Mouse (Mus musculus) embryonic facial prominence, embryonic 13.5 days (tissue): ENCODE data around the gene Chn2. TPM values are rescaled to one million over a fixed set of nuclear protein-coding genes. Genes with fewer than 3 reads are reported as not detected.

Experiments
- ATAC-seq: fragments of 200-750 bp; cut with Nextera tagmentation; 2 replicates; pipeline ENCODE4 v1.8.0; 2017; ENCODE audit warnings: low read depth; ENCODE audit not compliant: insufficient number of reproducible peaks, insufficient read depth, low FRiP score, low TSS enrichment
- H3K27ac ChIP-seq: fragments of 300-500 bp; sonication (generic); 2 replicates; pipeline ENCODE4 v1.5.1; 2015; ENCODE audit warnings: moderate library complexity, mild to moderate bottlenecking, inconsistent platforms
- H3K27me3 ChIP-seq: fragments of 300-500 bp; sonication (generic); 2 replicates; pipeline ENCODE4 v1.6.1; 2015; ENCODE audit warnings: mild to moderate bottlenecking, inconsistent platforms
- H3K36me3 ChIP-seq: fragments of 300-500 bp; sonication (generic); 2 replicates; pipeline ENCODE4 v1.6.1; 2015; ENCODE audit warnings: mild to moderate bottlenecking, inconsistent platforms
- H3K4me1 ChIP-seq: fragments of 300-500 bp; sonication (generic); 2 replicates; pipeline ENCODE4 v1.6.1; 2015; ENCODE audit warnings: inconsistent platforms
- H3K4me2 ChIP-seq: fragments of 300-500 bp; sonication (generic); 2 replicates; pipeline ENCODE4 v1.6.1; 2015; ENCODE audit warnings: moderate library complexity, mild to moderate bottlenecking, inconsistent platforms
- H3K4me3 ChIP-seq: fragments of 300-500 bp; sonication (generic); 2 replicates; pipeline ENCODE4 v1.5.1; 2015; ENCODE audit warnings: mild to moderate bottlenecking, inconsistent platforms
- H3K9ac ChIP-seq: fragments of 300-500 bp; sonication (generic); 2 replicates; pipeline ENCODE4 v1.6.1; 2015; ENCODE audit warnings: mild to moderate bottlenecking, inconsistent platforms
- H3K9me3 ChIP-seq: fragments of 300-500 bp; sonication (generic); 2 replicates; pipeline ENCODE4 v1.6.1; 2016; ENCODE audit warnings: inconsistent platforms
- WGBS: fragments of 180-500 bp; shearing (Covaris S2); methylation state at CpG from one replicate; pipeline ENCODE4 v1.1.7; 2015; ENCODE audit warnings: mixed read lengths; 5-methylcytosine and 5-hydroxymethylcytosine counted together
- polyA plus RNA-seq: library from polyadenylated mRNA; unstranded; fragments of >200 nt; fragmentation: Nextera tagmentation; extraction: Ambion mirVana; gene quantifications from 2 replicates; pipeline ENCODE4 v1.2.1, GENCODE M21; 2015

Gene Chn2
- polyA plus RNA-seq, 1 experiment from 2014 or later = 9.7 TPM

- Histone ChIP-seq H3K4me1 (peaks cover 1% of the 10 kb centered on the region; the same call in 1 of the 2 replicates), H3K9me3 (no peaks in the 10 kb centered on the region), H3K4me2 (no peak overlapping the region), H3K9ac (no peak overlapping the region), H3K36me3 (no peaks in the 10 kb centered on the region), H3K27me3 (no peaks in the 10 kb centered on the region), H3K27ac (no peak overlapping the region), H3K4me3 (no peak overlapping the region)
- ATAC-seq = no peak
- 88% methylated on average over 2 of the region's 2 CpGs for WGBS
These were observed 273.7 kb downstream of the Chn2 start for GRCm38 (mm10) chr6:54313071-54313470.

DNA sequence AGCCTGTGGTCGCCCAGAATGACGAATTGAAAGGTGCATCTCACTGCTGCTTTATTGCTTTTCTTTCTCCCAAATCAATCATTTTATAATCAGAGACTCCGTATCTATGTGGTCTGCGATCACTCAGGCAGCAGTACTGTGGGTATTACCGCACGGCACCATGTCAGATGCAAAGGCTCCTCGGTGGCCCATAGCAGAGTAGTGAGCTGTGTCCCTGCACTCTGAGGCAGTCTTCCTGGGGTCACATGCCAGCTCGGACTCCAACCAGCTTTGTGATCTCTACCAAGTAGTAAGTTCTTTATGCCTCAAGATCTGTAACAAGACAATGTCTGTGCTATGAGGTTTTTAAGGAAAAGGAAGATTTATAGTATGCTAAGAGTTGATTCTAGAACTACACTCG lies 279.3 kb downstream of the Chn2 start:
- Histone ChIP-seq H3K4me3 (no peak overlapping the region), H3K4me2 (no peak overlapping the region), H3K9ac (no peak overlapping the region), H3K36me3 (no peaks in the 10 kb centered on the region), H3K4me1 (peaks cover 3% of the 10 kb centered on the region; the same call in 1 of the 2 replicates), H3K27ac (no peak overlapping the region), H3K9me3 (no peaks in the 10 kb centered on the region), H3K27me3 (peaks cover 10% of the 10 kb centered on the region; the same call in 1 of the 2 replicates)
- 81% methylated on average over 9 of the region's 9 CpGs for WGBS
- no peak for ATAC-seq

GRCm38 (mm10) chr6:54319198-54319597 lies 279.8 kb downstream of the Chn2 start:
- H3K4me3 ChIP-seq = no peak overlapping the region
- no peak overlapping the region for H3K27ac ChIP-seq
- peaks cover 3% of the 10 kb centered on the region; the same call in 1 of the 2 replicates for H3K4me1 ChIP-seq
- H3K36me3 ChIP-seq = no peaks in the 10 kb centered on the region
- no peak overlapping the region for H3K9ac ChIP-seq
- no peak for ATAC-seq
- WGBS = 64% methylated on average over 3 of the region's 3 CpGs
- no peaks in the 10 kb centered on the region for H3K9me3 ChIP-seq
- no peak overlapping the region for H3K4me2 ChIP-seq
- H3K27me3 ChIP-seq = peaks cover 15% of the 10 kb centered on the region

DNA sequence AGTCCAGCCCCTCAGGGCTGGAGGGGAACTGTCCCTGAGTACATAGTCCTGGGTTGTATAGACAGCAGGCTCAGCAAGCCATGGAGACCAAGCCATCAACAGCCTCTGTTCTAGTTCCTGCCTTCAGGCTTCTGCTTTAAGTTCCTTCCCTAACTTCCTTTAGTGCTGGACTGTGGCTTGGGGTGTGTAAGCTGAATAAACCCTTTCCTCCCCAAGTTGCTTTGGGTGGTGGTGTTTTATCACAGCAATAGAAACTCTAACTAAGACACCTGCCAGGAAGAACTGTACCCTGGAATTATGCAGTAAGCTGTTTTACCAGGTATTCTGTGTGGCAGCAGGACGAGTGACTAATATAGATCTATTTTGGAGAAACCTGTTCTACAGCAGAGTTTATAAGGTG lies 280.9 kb downstream of the Chn2 start:
- Histone ChIP-seq H3K27me3 (peaks cover 26% of the 10 kb centered on the region), H3K9ac (no peak overlapping the region), H3K27ac (no peak overlapping the region), H3K4me2 (no peak overlapping the region), H3K9me3 (no peaks in the 10 kb centered on the region), H3K36me3 (no peaks in the 10 kb centered on the region), H3K4me1 (peaks cover 3% of the 10 kb centered on the region; the same call in 1 of the 2 replicates), H3K4me3 (no peak overlapping the region)
- 60% methylated on average over 1 of the region's 1 CpGs for WGBS
- ATAC-seq = no peak

DNA sequence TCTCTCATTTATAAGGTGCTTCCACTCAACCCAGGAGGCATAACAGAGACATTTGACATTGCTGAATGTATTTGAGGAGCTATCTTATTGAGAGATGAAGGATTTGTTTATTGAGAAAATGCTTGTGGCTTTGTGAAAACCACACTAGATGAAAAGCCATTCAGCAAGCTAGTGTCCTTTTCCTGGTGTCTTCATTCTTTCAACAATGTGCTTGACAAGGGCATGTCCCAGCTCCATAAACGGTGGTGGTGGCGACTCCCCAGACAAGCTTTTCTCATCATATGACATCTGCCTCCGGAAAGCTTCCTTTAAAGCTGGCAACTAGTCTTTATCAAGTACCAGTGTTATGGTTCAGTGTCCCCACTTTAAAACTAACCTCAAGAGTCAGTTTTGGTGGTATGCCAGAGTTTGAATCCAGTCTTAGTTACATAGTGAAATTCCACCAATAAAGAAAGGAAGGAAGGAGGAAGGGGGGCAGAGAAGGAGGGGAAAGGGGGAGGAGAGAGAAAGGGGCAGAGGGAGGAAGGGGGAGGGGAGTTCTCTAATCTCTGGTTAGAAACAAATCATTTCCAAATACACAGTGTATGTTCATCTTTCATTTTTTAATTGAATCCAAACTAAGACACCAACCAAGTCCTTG lies 286.0 kb downstream of the Chn2 start, which contains the start of gene Prr15:
TSS of gene Prr15 (plus strand) at position 590 of the 640 bp plus-strand sequence.
- Histone ChIP-seq H3K27me3 (peaks cover 75% of the 10 kb centered on the region), H3K9me3 (no peaks in the 10 kb centered on the region), H3K4me1 (peaks cover 21% of the 10 kb centered on the region), H3K27ac (no peak within 1 kb of the TSS), H3K4me3 (peak within 1 kb of the TSS; percentile 47), H3K36me3 (no peaks in the 10 kb centered on the region), H3K9ac (peak within 1 kb of the TSS; percentile 49; the same call in 1 of the 2 replicates), H3K4me2 (peak within 1 kb of the TSS; percentile 89)
- ATAC-seq = no peak
- WGBS = 44% methylated on average over 3 of the region's 3 CpGs

DNA sequence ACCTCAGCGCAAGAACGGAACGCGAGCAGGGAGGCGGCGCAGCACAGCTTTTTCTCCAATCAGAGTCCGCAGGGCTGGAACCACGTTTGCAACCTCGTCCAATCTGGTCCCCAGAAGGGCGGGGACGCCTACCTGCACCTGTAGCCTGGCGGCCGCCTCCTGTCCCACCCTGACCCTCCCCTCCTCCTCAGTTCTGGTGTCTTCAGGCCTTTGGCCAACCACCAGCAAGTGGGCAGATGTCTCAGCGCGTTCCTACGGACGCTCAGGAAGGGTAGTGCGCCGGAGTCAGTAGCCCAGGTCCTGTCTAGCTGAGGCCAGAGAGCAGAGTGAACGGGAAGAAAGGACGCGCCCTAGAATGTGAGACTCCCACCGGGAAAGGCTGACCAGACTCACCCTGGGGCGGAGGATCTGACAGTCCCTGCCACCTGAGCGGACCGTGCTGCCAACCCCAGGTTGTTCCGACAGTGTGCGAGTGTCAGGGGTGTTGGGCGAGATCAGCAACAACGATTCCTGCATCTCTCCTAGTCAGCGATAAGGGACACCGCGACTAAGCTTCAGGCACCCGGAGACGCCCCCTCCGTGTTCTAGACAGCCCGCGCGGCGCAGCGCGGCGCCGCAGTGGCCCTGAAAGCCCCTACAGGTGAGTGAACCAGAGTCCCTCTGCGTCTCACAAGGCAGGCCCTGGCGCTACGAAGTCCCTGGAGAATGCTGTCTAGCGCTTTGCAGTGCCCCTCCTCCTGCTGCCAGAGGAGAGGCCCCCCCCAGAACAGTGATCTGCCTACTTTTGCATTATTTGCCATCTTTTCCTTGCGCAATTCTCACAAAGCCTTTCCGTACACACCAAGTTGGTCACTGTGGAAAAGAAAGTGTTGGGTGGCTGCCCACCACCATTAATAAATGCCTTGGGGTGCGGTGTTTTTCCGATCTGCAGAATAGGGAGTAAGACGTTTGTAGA lies 287.6 kb downstream of the Chn2 start:
- Histone ChIP-seq H3K4me2 (peak overlapping the region; percentile 89), H3K9me3 (no peaks in the 10 kb centered on the region), H3K36me3 (no peaks in the 10 kb centered on the region), H3K27ac (no peak overlapping the region), H3K27me3 (peaks cover 80% of the 10 kb centered on the region), H3K4me3 (peak overlapping the region; percentile 47), H3K4me1 (peaks cover 21% of the 10 kb centered on the region), H3K9ac (peak overlapping the region; percentile 49)
- no peak for ATAC-seq
- under 1% methylated on average over 53 of the region's 53 CpGs for WGBS

GRCm38 (mm10) chr6:54327626-54328003 lies 288.3 kb downstream of the Chn2 start:
- peaks cover 78% of the 10 kb centered on the region for H3K27me3 ChIP-seq
- WGBS = under 1% methylated on average over 28 of the region's 28 CpGs
- ATAC-seq = no peak

GRCm38 (mm10) chr6:54328783-54329182 lies 289.4 kb downstream of the Chn2 start:
- H3K36me3 ChIP-seq = no peaks in the 10 kb centered on the region
- no peak overlapping the region for H3K4me2 ChIP-seq
- no peaks in the 10 kb centered on the region for H3K9me3 ChIP-seq
- peaks cover 77% of the 10 kb centered on the region for H3K27me3 ChIP-seq
- H3K4me1 ChIP-seq = peaks cover 34% of the 10 kb centered on the region
- ATAC-seq = no peak
- 90% methylated on average over 5 of the region's 5 CpGs for WGBS
- H3K9ac ChIP-seq = no peak overlapping the region
- no peak overlapping the region for H3K27ac ChIP-seq
- no peak overlapping the region for H3K4me3 ChIP-seq

More at GRCm38 (mm10) chr6:54327626-54328003, 288.3 kb downstream of the Chn2 start:
- Histone ChIP-seq H3K9me3 (no peaks in the 10 kb centered on the region), H3K27ac (no peak overlapping the region), H3K4me3 (peak overlapping the region; percentile 47), H3K4me2 (peak overlapping the region; percentile 89), H3K4me1 (peaks cover 26% of the 10 kb centered on the region), H3K9ac (peak overlapping the region; percentile 49), H3K36me3 (no peaks in the 10 kb centered on the region)

DNA sequence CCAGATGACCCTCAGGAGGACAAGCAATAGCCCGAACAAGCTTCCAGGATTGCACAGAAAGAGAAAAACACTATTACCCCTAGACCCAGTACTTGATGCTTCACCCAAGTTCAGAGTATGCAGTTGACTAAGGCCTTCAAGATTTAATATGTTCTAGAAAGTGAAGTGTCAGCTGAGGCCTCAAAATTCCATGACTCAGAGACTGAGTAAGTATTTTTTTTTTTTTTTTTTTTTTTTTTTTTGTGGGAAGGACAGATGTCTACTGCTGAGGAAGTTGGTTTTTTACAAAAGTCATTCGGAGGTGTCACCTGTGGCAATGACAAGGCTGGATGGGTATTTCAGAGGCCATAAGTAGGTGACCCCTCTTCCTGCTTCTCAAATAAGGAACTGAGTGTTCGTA lies 290.2 kb downstream of the Chn2 start:
- Histone ChIP-seq H3K4me2 (no peak overlapping the region), H3K9me3 (no peaks in the 10 kb centered on the region), H3K27me3 (peaks cover 74% of the 10 kb centered on the region), H3K4me1 (peaks cover 38% of the 10 kb centered on the region), H3K4me3 (no peak overlapping the region), H3K9ac (no peak overlapping the region), H3K27ac (no peak overlapping the region), H3K36me3 (no peaks in the 10 kb centered on the region)
- WGBS = 83% methylated on average over 3 of the region's 3 CpGs
- no peak for ATAC-seq

DNA sequence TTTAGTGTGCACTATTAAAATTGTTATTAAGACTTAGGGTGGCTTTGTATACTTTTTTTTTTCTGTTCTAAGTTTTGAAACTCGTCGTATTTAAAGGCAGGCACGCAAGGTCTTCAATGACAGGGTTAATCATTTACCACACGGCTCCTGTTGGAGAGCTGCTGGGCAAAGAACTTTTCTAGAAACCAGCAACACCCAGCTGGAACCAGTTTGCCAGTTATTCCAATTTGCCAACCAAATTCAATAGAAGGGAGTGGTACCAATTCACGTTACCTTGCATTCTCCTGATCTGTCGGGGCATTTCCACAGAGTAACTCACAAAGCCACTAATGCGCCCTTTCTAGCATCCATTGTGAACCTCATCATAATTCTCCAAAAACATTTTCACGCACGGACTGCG lies 290.8 kb downstream of the Chn2 start:
- Histone ChIP-seq H3K27ac (no peak overlapping the region), H3K4me2 (no peak overlapping the region), H3K27me3 (peaks cover 72% of the 10 kb centered on the region), H3K4me3 (no peak overlapping the region), H3K9ac (no peak overlapping the region), H3K36me3 (no peaks in the 10 kb centered on the region), H3K9me3 (no peaks in the 10 kb centered on the region), H3K4me1 (peaks cover 38% of the 10 kb centered on the region)
- ATAC-seq = no peak
- 74% methylated on average over 10 of the region's 10 CpGs for WGBS

GRCm38 (mm10) chr6:54331765-54332164 lies 292.4 kb downstream of the Chn2 start:
- Histone ChIP-seq H3K36me3 (no peaks in the 10 kb centered on the region), H3K9ac (no peak overlapping the region), H3K4me2 (no peak overlapping the region), H3K4me3 (no peak overlapping the region), H3K27me3 (peaks cover 68% of the 10 kb centered on the region), H3K9me3 (no peaks in the 10 kb centered on the region), H3K27ac (no peak overlapping the region), H3K4me1 (peaks cover 33% of the 10 kb centered on the region)
- WGBS = 8% methylated on average over 10 of the region's 10 CpGs
- ATAC-seq = no peak
